ENCODE assay signal across 13 mouse cellular contexts in the genomic region with DNA sequence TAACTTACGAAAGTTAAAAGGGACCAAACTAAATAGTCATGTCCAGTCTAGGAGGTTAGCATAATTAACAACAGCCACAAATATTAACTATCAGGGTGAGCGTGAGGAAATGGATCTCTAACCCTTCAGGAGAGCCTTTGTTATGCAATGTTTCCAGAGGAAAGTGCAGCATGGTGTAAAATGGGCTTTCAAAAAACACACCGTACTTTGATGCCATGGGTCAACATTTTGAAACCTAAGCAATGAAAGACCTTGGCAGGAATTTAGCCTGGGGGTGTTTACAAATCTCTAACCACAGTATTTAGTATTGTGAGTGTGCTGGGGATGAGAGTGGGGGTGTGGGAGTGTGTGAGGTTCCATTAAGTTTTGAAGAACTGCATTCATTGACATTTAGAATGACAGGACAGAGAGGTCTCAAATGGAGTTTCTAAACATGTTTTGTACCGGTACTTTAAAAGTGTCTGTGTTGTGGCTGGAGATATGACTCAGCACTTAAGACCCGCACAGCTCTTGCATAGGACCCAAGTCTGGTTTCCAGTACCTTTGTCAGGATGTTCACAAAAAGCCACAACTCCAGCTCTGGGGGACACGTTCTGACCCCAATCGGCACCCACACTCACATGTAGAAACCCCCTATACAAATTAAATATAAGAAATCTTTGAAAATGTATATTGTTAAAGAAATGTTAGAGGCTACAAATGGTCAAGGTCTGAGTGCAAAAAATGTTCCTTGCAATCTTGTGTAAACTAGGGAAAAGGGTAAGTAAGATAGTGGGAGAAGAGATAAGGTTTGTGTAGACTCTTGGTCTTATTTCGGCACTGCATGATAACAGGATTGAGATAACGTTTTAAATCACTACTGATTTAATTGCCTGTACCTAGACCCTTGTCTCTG. TPM values are rescaled to one million over a fixed set of nuclear protein-coding genes. Genes with fewer than 3 reads are reported as not detected.
A peak's percentile ranks its signal among the peaks of the same experiment; 100 is the strongest.
DNase-seq lines count a peak whose midpoint lies in the region; ATAC-seq and TF ChIP-seq lines count a peak whose summit lies in the region.
"Had no signal": no experiment of that assay in that cellular context is flagged by ENCODE, and none has a peak within 500 bp of the region (broad histone marks: within the 10 kb centered on the region; RNA-seq: fewer than 3 reads in every experiment).

No protein-coding gene starts in this region.

- TF ChIP-seq EP300 in CH12.LX (IDR thresholded peaks at IDR 0.05; ENCODE audit: low read length): no peak

- no peak overlapping the region for H3K9ac ChIP-seq in kidney, embryonic 16.5 days (replicated peaks; ENCODE audit: low read length)
- no peak overlapping the region for H3K9ac ChIP-seq in CH12.LX (ENCODE audit: insufficient read depth, low read depth)
- no peak overlapping the region for H3K9ac ChIP-seq in heart, embryonic 11.5 days (ENCODE audit: low read depth, low read length)
- H3K9ac ChIP-seq: forebrain, embryonic 13.5 days; heart, embryonic 12.5 days had no signal

- no peak for TF ChIP-seq POLR2A in CH12.LX (IDR thresholded peaks at IDR 0.05; ENCODE audit: low read depth, low read length)

- dilution Hi-C loops in CH12.LX (cut with MboI; ENCODE audit: extremely low pct_ligation_motif_present, extremely low pct_unique_long_range_greater_than_20kb, low sequenced_read_pairs): no loop called here

- no peak overlapping the region for H3K4me2 ChIP-seq in kidney, embryonic 16.5 days (replicated peaks; ENCODE audit: low read depth, low read length)
- H3K4me2 ChIP-seq in CH12.LX (ENCODE audit: insufficient read depth, low read depth, poor library complexity, severe bottlenecking): no peak overlapping the region
- no peak overlapping the region for H3K4me2 ChIP-seq in heart, embryonic 11.5 days
- H3K4me2 ChIP-seq: forebrain, embryonic 13.5 days; heart, embryonic 12.5 days had no signal

- no peak for TF ChIP-seq RAD21 in CH12.LX (IDR thresholded peaks at IDR 0.05; ENCODE audit: low read depth, low read length)

- peaks cover 15% of the 10 kb centered on the region; the same call in 1 of the 2 replicates for H3K9me3 ChIP-seq in kidney, embryonic 16.5 days (ENCODE audit: low read length)
- peaks cover 21% of the 10 kb centered on the region for H3K9me3 ChIP-seq in CH12.LX (replicated peaks; ENCODE audit: low read length)
- H3K9me3 ChIP-seq in heart, embryonic 11.5 days (replicated peaks; ENCODE audit: control insufficient read depth, low read length): peaks cover 28% of the 10 kb centered on the region

- TF ChIP-seq CTCF in CH12.LX (conservative IDR thresholded peaks at IDR 0.05 in 1 of 2, IDR thresholded peaks at IDR 0.05 in 1 of 2; ENCODE audit: low read depth in 2 of 2, low read length in 2 of 2): no peak

- DNase-seq in kidney, adult 18-20 months: peak; percentile 41
- DNase-seq in CH12.LX (ENCODE audit: extremely low read depth): no peak
- peak; percentile 57 for DNase-seq in lung, postnatal 10 days
- no peak for DNase-seq in frontal cortex, adult 2 months (ENCODE audit: extremely low spot score in 1 of 2, low spot score in 1 of 2)
- no peak for DNase-seq in left cerebral cortex, adult 11 months (ENCODE audit: low spot score)
- DNase-seq: cerebellum, postnatal 14 days; midbrain, embryonic 14.5 days had no signal

- peaks cover 25% of the 10 kb centered on the region for H3K79me2 ChIP-seq in CH12.LX (replicated peaks; ENCODE audit: control insufficient read depth, extremely low read depth, insufficient read depth, poor library complexity, severe bottlenecking)

- no peaks in the 10 kb centered on the region for H3K27me3 ChIP-seq in kidney, embryonic 16.5 days (ENCODE audit: insufficient read depth, low read length)
- peaks cover 47% of the 10 kb centered on the region for H3K27me3 ChIP-seq in CH12.LX (replicated peaks)
- H3K27me3 ChIP-seq in heart, embryonic 11.5 days (ENCODE audit: control insufficient read depth, insufficient read depth, low read length): no peaks in the 10 kb centered on the region
- H3K27me3 ChIP-seq: forebrain, embryonic 13.5 days; heart, embryonic 12.5 days had no signal

- in situ Hi-C loops in CH12.LX (cut with MboI; ENCODE audit: low pct_ligation_motif_present, low pct_unique_long_range_greater_than_20kb, low sequenced_read_pairs): loop anchor here (10.0 to 25.0 kb wide), 2 partner anchors 145 to 317 kb away; a partner anchor contains a TSS

- H3K36me3 ChIP-seq in kidney, embryonic 16.5 days (ENCODE audit: insufficient read depth, low read length): peaks cover 13% of the 10 kb centered on the region
- peaks cover 5 to 15% of the 10 kb centered on the region in 2 experiments for H3K36me3 ChIP-seq in CH12.LX (replicated peaks in 1 of 2; ENCODE audit: control insufficient read depth in 1 of 2, insufficient read depth in 1 of 2, low read length in 1 of 2)
- H3K36me3 ChIP-seq in heart, embryonic 11.5 days (ENCODE audit: control insufficient read depth, insufficient read depth, low read length): peaks cover 6% of the 10 kb centered on the region

- WGBS in kidney, embryonic 16.5 days: 65% methylated on average over 9 of the region's 9 CpGs
- 53% methylated on average over 9 of the region's 9 CpGs for WGBS in heart, embryonic 11.5 days (ENCODE audit: insufficient replicate concordance)

- peaks cover 13% of the 10 kb centered on the region for H3K4me1 ChIP-seq in kidney, embryonic 16.5 days (ENCODE audit: insufficient read depth, low read length)
- H3K4me1 ChIP-seq in CH12.LX (ENCODE audit: control insufficient read depth in 1 of 2, insufficient read depth in 2 of 2): peaks cover 14 to 37% of the 10 kb centered on the region in 2 experiments
- peaks cover 13% of the 10 kb centered on the region for H3K4me1 ChIP-seq in heart, embryonic 11.5 days (ENCODE audit: control insufficient read depth, insufficient read depth, low read length)

- ATAC-seq in kidney, embryonic 16.5 days (ENCODE audit: low FRiP score, low TSS enrichment): no peak
- ATAC-seq in granulocyte monocyte progenitor cell, adult 5-6 weeks (replicated peaks; ENCODE audit: poor library complexity, severe bottlenecking): 0 out of 2 replicates have a peak, but pooled peaks have one; percentile 0
- ATAC-seq in heart, embryonic 11.5 days (replicated peaks; ENCODE audit: insufficient number of reproducible peaks, low FRiP score, low TSS enrichment): no peak
- ATAC-seq: forebrain, embryonic 13.5 days; inflammation-experienced regulatory T-cells, adult 6 months had no signal

- no peak overlapping the region for H3K27ac ChIP-seq in kidney, embryonic 16.5 days (ENCODE audit: low read length)
- no peak overlapping the region for H3K27ac ChIP-seq in CH12.LX (ENCODE audit: insufficient read depth, low read depth)
- no peak overlapping the region for H3K27ac ChIP-seq in heart, embryonic 11.5 days (ENCODE audit: low read depth, low read length)
- H3K27ac ChIP-seq: forebrain, embryonic 13.5 days had no signal

- no peak overlapping the region for H3K4me3 ChIP-seq in kidney, embryonic 16.5 days (ENCODE audit: low read length)
- H3K4me3 ChIP-seq in CH12.LX (replicated peaks in 1 of 3; ENCODE audit: low read depth in 2 of 3, low read length in 2 of 3, poor library complexity in 1 of 3): no peak overlapping the region
- H3K4me3 ChIP-seq in heart, embryonic 11.5 days (ENCODE audit: low read depth, low read length): no peak overlapping the region
- H3K4me3 ChIP-seq: forebrain, embryonic 13.5 days; heart, embryonic 12.5 days had no signal

TF ChIP-seq in CH12.LX, 34 proteins besides CTCF, POLR2A, EP300 and RAD21:
- 0 out of 2 replicates have a peak, but pooled peaks have one; percentile 2 for TF ChIP-seq E2F4 (IDR thresholded peaks at IDR 0.05; ENCODE audit: insufficient replicate concordance, low read depth, low read length)
- TF ChIP-seq MAZ (IDR thresholded peaks at IDR 0.05; ENCODE audit: low read depth, low read length): 0 out of 2 replicates have a peak, but pooled peaks have one; percentile 16
- TF ChIP-seq POLR2AphosphoS2 (IDR thresholded peaks at IDR 0.05; ENCODE audit: low read depth, low read length): no peak
- no peak for TF ChIP-seq ETS1 (conservative IDR thresholded peaks at IDR 0.05; ENCODE audit: low read depth, low read length)
- TF ChIP-seq CHD2 (IDR thresholded peaks at IDR 0.05; ENCODE audit: low read length): no peak

RNA-seq across cellular contexts. Expression of a gene that starts 1.9 kb away (rescaled TPM):
- not detected in 2 replicates for polyA plus RNA-seq in kidney, embryonic 16.5 days (2015; fragmentation: Nextera tagmentation; extraction: Ambion mirVana)
- not detected in 2 replicates for total RNA-seq in CH12.LX (2012; rRNA removed)
- total RNA-seq in CH12.LX (2014; rRNA removed): not detected in 2 replicates
- polyA plus RNA-seq in CH12.LX (2012; ENCODE audit: insufficient read length, low read depth): not detected in 2 replicates
- not detected in 2 replicates for total RNA-seq in granulocyte monocyte progenitor cell, adult 5-6 weeks (2014; fragmentation: Nextera tagmentation)
- total RNA-seq in granulocyte monocyte progenitor cell, adult 5-6 weeks (2017): not detected in 2 replicates
- 0.02 TPM in 2 replicates for polyA plus RNA-seq in frontal cortex, adult 2 months (2012; rRNA removed)
- 0.10 TPM in 1 of 2 replicates, not detected in the other for polyA plus RNA-seq in heart, embryonic 11.5 days (2014; fragmentation: Nextera tagmentation; extraction: Ambion mirVana)
- polyA plus RNA-seq: heart, embryonic 12.5 days; inflammation-experienced regulatory T-cells, adult 6 months had no signal

RNA-seq across cellular contexts. Expression of a gene that starts 1.9 kb away (rescaled TPM):
- polyA plus RNA-seq in kidney, embryonic 16.5 days (2015; fragmentation: Nextera tagmentation; extraction: Ambion mirVana): 168 and 187 TPM in 2 replicates
- total RNA-seq in CH12.LX (2012; rRNA removed): 65.2 and 69.8 TPM in 2 replicates
- 74.1 and 80.8 TPM in 2 replicates for total RNA-seq in CH12.LX (2014; rRNA removed)
- polyA plus RNA-seq in CH12.LX (2012; ENCODE audit: insufficient read length, low read depth): 64.8 and 67.6 TPM in 2 replicates
- 116 and 136 TPM in 2 replicates for total RNA-seq in granulocyte monocyte progenitor cell, adult 5-6 weeks (2014; fragmentation: Nextera tagmentation)
- total RNA-seq in granulocyte monocyte progenitor cell, adult 5-6 weeks (2017): 142 and 147 TPM in 2 replicates
- polyA plus RNA-seq in frontal cortex, adult 2 months (2012; rRNA removed): 56.1 and 61.2 TPM in 2 replicates
- 117 and 118 TPM in 2 replicates for polyA plus RNA-seq in heart, embryonic 11.5 days (2014; fragmentation: Nextera tagmentation; extraction: Ambion mirVana)

RNA-seq across cellular contexts. Expression of a gene that starts 52.6 kb away (rescaled TPM):
- polyA plus RNA-seq in kidney, embryonic 16.5 days (2015; fragmentation: Nextera tagmentation; extraction: Ambion mirVana): 1.3 and 2.8 TPM in 2 replicates
- total RNA-seq in CH12.LX (2012; rRNA removed) (0.13 and 0.17 TPM in 2 replicates), CH12.LX (2014; rRNA removed) (not detected in 2 replicates)
- 0.78 and 1.0 TPM in 2 replicates for polyA plus RNA-seq in CH12.LX (2012; ENCODE audit: insufficient read length, low read depth)
- 0.34 TPM in 1 of 2 replicates, not detected in the other for total RNA-seq in granulocyte monocyte progenitor cell, adult 5-6 weeks (2014; fragmentation: Nextera tagmentation)
- 0.10 and 0.13 TPM in 2 replicates for total RNA-seq in granulocyte monocyte progenitor cell, adult 5-6 weeks (2017)
- polyA plus RNA-seq in frontal cortex, adult 2 months (2012; rRNA removed): 0.02 and 0.19 TPM in 2 replicates
- 0.63 and 1.1 TPM in 2 replicates for polyA plus RNA-seq in heart, embryonic 11.5 days (2014; fragmentation: Nextera tagmentation; extraction: Ambion mirVana)

Comparison
In these comparisons a context has a peak if more than half of its experiments do, and no peak if none do; other contexts are left out.
1. DNase-seq: peak in kidney, adult 18-20 months (single experiment) and lung, postnatal 10 days (single experiment); none in CH12.LX (single experiment), frontal cortex, adult 2 months (0 of 2) and left cerebral cortex, adult 11 months (single experiment).